Comparison of ENCODE assay signal across 19 mouse cellular contexts in the genomic region with DNA sequence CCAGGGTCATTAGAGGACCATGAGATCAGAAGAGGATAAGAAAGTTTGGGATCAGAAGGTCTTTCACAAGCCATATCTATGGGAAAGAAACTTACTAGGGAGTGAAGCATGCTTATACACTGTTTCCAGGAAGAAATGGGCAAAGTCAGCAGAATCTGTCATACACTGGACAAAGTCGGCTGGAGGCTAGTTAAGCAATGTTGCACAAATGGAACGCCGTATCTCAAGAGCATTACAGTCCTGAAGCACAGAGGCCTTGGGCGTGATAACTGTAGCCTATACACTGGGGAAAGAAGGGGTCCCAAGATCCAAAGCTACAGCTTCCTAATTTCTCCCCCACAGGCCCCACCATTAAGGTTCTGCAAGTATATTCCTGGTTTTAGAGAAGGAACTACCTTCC. TPM values are rescaled to one million over a fixed set of nuclear protein-coding genes. Genes with fewer than 3 reads are reported as not detected.
DNase-seq lines count a peak whose midpoint lies in the region; ATAC-seq and TF ChIP-seq lines count a peak whose summit lies in the region.
"Had no signal": no experiment of that assay in that cellular context is flagged by ENCODE, and none has a peak within 500 bp of the region (broad histone marks: within the 10 kb centered on the region; RNA-seq: fewer than 3 reads in every experiment).

No protein-coding gene starts in this region.

- TF ChIP-seq POLR2A in liver, adult 2 months (IDR thresholded peaks at IDR 0.05; ENCODE audit: extremely low read depth, insufficient read depth, low read length): no peak

- H3K9me3 ChIP-seq in intestine, embryonic 16.5 days (ENCODE audit: control insufficient read depth, low read length): no peaks in the 10 kb centered on the region
- H3K9me3 ChIP-seq in intestine, embryonic 15.5 days: no peaks in the 10 kb centered on the region
- H3K9me3 ChIP-seq: embryonic facial prominence, embryonic 10.5 days; embryonic facial prominence, embryonic 12.5 days; forebrain, embryonic 13.5 days; forebrain, embryonic 15.5 days had no signal

- no peak overlapping the region for H3K27ac ChIP-seq in intestine, embryonic 16.5 days (ENCODE audit: low read length)
- H3K27ac ChIP-seq in intestine, embryonic 15.5 days: no peak overlapping the region
- H3K27ac ChIP-seq in liver, adult 2 months (replicated peaks; ENCODE audit: insufficient read depth, low read depth, low read length): no peak overlapping the region
- H3K27ac ChIP-seq: embryonic facial prominence, embryonic 10.5 days; embryonic facial prominence, embryonic 12.5 days; forebrain, embryonic 13.5 days; forebrain, embryonic 15.5 days had no signal

- 82% methylated on average over 4 of the region's 4 CpGs for WGBS in intestine, embryonic 16.5 days
- 84% methylated on average over 4 of the region's 4 CpGs for WGBS in intestine, embryonic 15.5 days
- WGBS in liver, adult 2 months: 72% methylated on average over 4 of the region's 4 CpGs

- peaks cover 3% of the 10 kb centered on the region; the same call in 1 of the 2 replicates for H3K4me1 ChIP-seq in intestine, embryonic 16.5 days (ENCODE audit: control insufficient read depth, insufficient read depth, low read length)
- no peaks in the 10 kb centered on the region for H3K4me1 ChIP-seq in intestine, embryonic 15.5 days (replicated peaks)
- H3K4me1 ChIP-seq in liver, adult 2 months (ENCODE audit: control insufficient read depth, insufficient read depth, low read length): no peaks in the 10 kb centered on the region; the same call in 1 of the 2 replicates
- H3K4me1 ChIP-seq: forebrain, embryonic 13.5 days; forebrain, embryonic 15.5 days had no signal

- ATAC-seq in intestine, embryonic 16.5 days: peak; percentile 52; the same call in 1 of the 2 replicates
- ATAC-seq in intestine, embryonic 15.5 days: no peak
- ATAC-seq: forebrain, embryonic 13.5 days; forebrain, embryonic 15.5 days had no signal

- H3K36me3 ChIP-seq in intestine, embryonic 16.5 days (ENCODE audit: control insufficient read depth, insufficient read depth, low read length): no peaks in the 10 kb centered on the region
- H3K36me3 ChIP-seq in intestine, embryonic 15.5 days: no peaks in the 10 kb centered on the region
- no peaks in the 10 kb centered on the region for H3K36me3 ChIP-seq in liver, adult 2 months (ENCODE audit: control insufficient read depth, insufficient read depth, low read length)
- H3K36me3 ChIP-seq: embryonic facial prominence, embryonic 10.5 days; embryonic facial prominence, embryonic 12.5 days; forebrain, embryonic 15.5 days had no signal

- TF ChIP-seq CTCF in liver, adult 2 months (IDR thresholded peaks at IDR 0.05; ENCODE audit: low read depth, low read length): no peak

- DNase-seq in liver, adult 2 months (ENCODE audit: extremely low read depth, low read depth, low spot score): peak; percentile 47
- DNase-seq in liver: no peak
- peak; percentile 59 for DNase-seq in testis, postnatal 14 days (ENCODE audit: low spot score)
- DNase-seq in adrenal gland, adult (ENCODE audit: inconsistent age in 2 of 2, low spot score in 1 of 2): no peak
- DNase-seq: adrenal gland, adult 8-10 months; adrenal gland, postnatal 14 days; adrenal gland, postnatal 36 days; cerebellum, adult 11-12 months; cerebellum, adult 2 months; cerebellum, adult 9-10 months; cerebellum, postnatal 10 days; cerebellum, postnatal 25 days had no signal

- H3K4me3 ChIP-seq in intestine, embryonic 16.5 days (ENCODE audit: low read length): no peak overlapping the region
- H3K4me3 ChIP-seq in intestine, embryonic 15.5 days (replicated peaks): no peak overlapping the region
- no peak overlapping the region for H3K4me3 ChIP-seq in liver, adult 2 months (ENCODE audit: insufficient read depth, low read depth, low read length)
- H3K4me3 ChIP-seq: embryonic facial prominence, embryonic 10.5 days; embryonic facial prominence, embryonic 12.5 days; forebrain, embryonic 13.5 days; forebrain, embryonic 15.5 days had no signal

- no peaks in the 10 kb centered on the region for H3K27me3 ChIP-seq in intestine, embryonic 16.5 days (replicated peaks; ENCODE audit: control insufficient read depth, insufficient read depth, low read length)
- no peaks in the 10 kb centered on the region for H3K27me3 ChIP-seq in intestine, embryonic 15.5 days (replicated peaks)
- no peaks in the 10 kb centered on the region for H3K27me3 ChIP-seq in liver, adult 2 months (ENCODE audit: control insufficient read depth, insufficient read depth, low read length)
- H3K27me3 ChIP-seq: embryonic facial prominence, embryonic 12.5 days; forebrain, embryonic 13.5 days; forebrain, embryonic 15.5 days had no signal

- H3K4me2 ChIP-seq in intestine, embryonic 16.5 days (ENCODE audit: low read depth, low read length): no peak overlapping the region
- H3K4me2 ChIP-seq in intestine, embryonic 15.5 days (replicated peaks): no peak overlapping the region
- H3K4me2 ChIP-seq: embryonic facial prominence, embryonic 12.5 days; forebrain, embryonic 13.5 days; forebrain, embryonic 15.5 days had no signal

- no peaks in the 10 kb centered on the region for H3K79me2 ChIP-seq in liver, adult 2 months (ENCODE audit: control insufficient read depth, insufficient read depth, low read length)

- no peak overlapping the region for H3K9ac ChIP-seq in intestine, embryonic 16.5 days (ENCODE audit: low read depth, low read length)
- no peak overlapping the region for H3K9ac ChIP-seq in intestine, embryonic 15.5 days
- H3K9ac ChIP-seq in liver, adult 2 months (ENCODE audit: low read depth, low read length): no peak overlapping the region
- H3K9ac ChIP-seq: embryonic facial prominence, embryonic 12.5 days; forebrain, embryonic 13.5 days; forebrain, embryonic 15.5 days had no signal

RNA-seq across cellular contexts. Expression of a gene that starts 51.1 kb away (rescaled TPM):
- 0.53 and 0.70 TPM in 2 replicates for polyA plus RNA-seq in intestine, embryonic 16.5 days (2015; fragmentation: Nextera tagmentation; extraction: Ambion mirVana)
- polyA plus RNA-seq in intestine, embryonic 15.5 days (2015; fragmentation: Nextera tagmentation; extraction: Ambion mirVana): 0.37 and 0.96 TPM in 2 replicates
- total RNA-seq in liver, adult 2 months (2014; rRNA removed): 0.07 and 0.28 TPM in 2 replicates
- polyA plus RNA-seq in liver, adult 2 months (2012; rRNA removed): 0.02 TPM in 1 of 2 replicates, not detected in the other
- polyA plus RNA-seq: C2C12; embryonic facial prominence, embryonic 10.5 days; forebrain, embryonic 15.5 days had no signal

RNA-seq across cellular contexts. Expression of a gene that starts 51.2 kb away (rescaled TPM):
- polyA plus RNA-seq in intestine, embryonic 16.5 days (2015; fragmentation: Nextera tagmentation; extraction: Ambion mirVana): 4.7 and 5.3 TPM in 2 replicates
- 6.3 and 7.0 TPM in 2 replicates for polyA plus RNA-seq in intestine, embryonic 15.5 days (2015; fragmentation: Nextera tagmentation; extraction: Ambion mirVana)
- 0.28 and 0.67 TPM in 2 replicates for total RNA-seq in liver, adult 2 months (2014; rRNA removed)
- polyA plus RNA-seq in liver, adult 2 months (2012; rRNA removed): 0.16 and 0.32 TPM in 2 replicates

Comparison
In these comparisons a context has a peak if more than half of its experiments do, and no peak if none do; other contexts are left out.
1. DNase-seq: peak in liver, adult 2 months (single experiment) and testis, postnatal 14 days (single experiment); none in liver (single experiment) and adrenal gland, adult (0 of 2).